Mouse (Mus musculus) forebrain, postnatal 0 days (tissue): ENCODE measurements around the gene Bhlhe23. TPM values are rescaled to one million over a fixed set of nuclear protein-coding genes. Genes with fewer than 3 reads are reported as not detected.

Experiments
- ATAC-seq: fragments of 200-750 bp; cut with Nextera tagmentation; 2 replicates; pipeline ENCODE4 v1.8.0; 2017; ENCODE audit warnings: mild to moderate bottlenecking, moderate library complexity
- DNase-seq: peaks from one replicate; pipeline ENCODE4 v3.0.0-alpha.2; 2015
- H3K27ac ChIP-seq: fragments of 300-500 bp; sonication (generic); 2 replicates; pipeline ENCODE4 v1.5.1; 2014; ENCODE audit warnings: low read depth, mild to moderate bottlenecking, antibody characterized with exemption, low read length, moderate library complexity, mixed read lengths
- H3K27me3 ChIP-seq: fragments of 300-500 bp; sonication (generic); 2 replicates; pipeline ENCODE4 v1.6.1; 2014; ENCODE audit warnings: mild to moderate bottlenecking, low read length, mixed read lengths; ENCODE audit not compliant: insufficient read depth
- H3K36me3 ChIP-seq: fragments of 300-500 bp; sonication (generic); 2 replicates; pipeline ENCODE4 v1.6.1; 2014; ENCODE audit warnings: mild to moderate bottlenecking, moderate library complexity; ENCODE audit not compliant: insufficient read depth
- H3K4me1 ChIP-seq: fragments of 300-500 bp; sonication (generic); 2 replicates; pipeline ENCODE4 v1.6.1; 2014; ENCODE audit warnings: antibody characterized with exemption; ENCODE audit not compliant: insufficient read depth
- H3K4me2 ChIP-seq: fragments of 300-500 bp; sonication (generic); 2 replicates; pipeline ENCODE4 v1.6.1; 2014; ENCODE audit warnings: low read depth, mild to moderate bottlenecking, moderate library complexity
- H3K4me3 ChIP-seq: fragments of 300-500 bp; sonication (generic); 2 replicates; pipeline ENCODE4 v1.5.1; 2014; ENCODE audit warnings: low read depth, low read length, mixed read lengths
- H3K9ac ChIP-seq: fragments of 300-500 bp; sonication (generic); 2 replicates; pipeline ENCODE4 v1.6.1; 2014; ENCODE audit warnings: mild to moderate bottlenecking
- H3K9me3 ChIP-seq: fragments of 300-500 bp; sonication (generic); 2 replicates; pipeline ENCODE4 v1.6.1; 2016; ENCODE audit warnings: low read length
- CTCF ChIP-seq: sonication (generic); IDR thresholded peaks from 2 replicates; pipeline ENCODE4 v1.5.1; 2016; ENCODE audit warnings: antibody characterized with exemption, control low read depth, low read depth
- WGBS: fragments of 180-500 bp; shearing (Covaris S2); extraction: QIAGEN DNeasy Blood & Tissue Kit; methylation state at CpG from one replicate; pipeline ENCODE4 v1.1.7; 2014; 5-methylcytosine and 5-hydroxymethylcytosine counted together
- polyA plus RNA-seq: library from polyadenylated mRNA; unstranded; fragments of >200 nt; fragmentation: Nextera tagmentation; extraction: Ambion mirVana; gene quantifications from 2 replicates; pipeline ENCODE4 v1.2.1, GENCODE M21; 2015
- total RNA-seq: library from RNA; depleted of rRNA; stranded (reverse); fragments of >200 nt; gene quantifications from 2 replicates; pipeline ENCODE4 v1.2.3, GENCODE M21; 2014; rRNA removed

Gene Bhlhe23
- total and polyA plus RNA-seq, 2 experiments from 2014 or later, result 0.33 to 0.71 TPM

- no peak overlapping the region for H3K4me3 ChIP-seq
- H3K4me2 ChIP-seq, result no peak overlapping the region
- ATAC-seq, result no peak
These were observed 49.9 kb downstream of the Bhlhe23 start for GRCm38 (mm10) chr2:180726658-180727442.

GRCm38 (mm10) chr2:180725856-180726629, 50.7 kb downstream of the Bhlhe23 start:
- H3K4me2 ChIP-seq, result no peak overlapping the region
- H3K9ac ChIP-seq, result no peak overlapping the region; the same call in 1 of the 2 replicates
- 38% methylated on average over 8 of the region's 8 CpGs for WGBS
- H3K9me3 ChIP-seq, result no peaks in the 10 kb centered on the region
- no peak overlapping the region for H3K27ac ChIP-seq
- no peak for DNase-seq
- no peak for ATAC-seq
- H3K27me3 ChIP-seq, result no peaks in the 10 kb centered on the region
- peaks cover 28% of the 10 kb centered on the region for H3K36me3 ChIP-seq
- TF ChIP-seq CTCF, result no peak
- H3K4me3 ChIP-seq, result no peak overlapping the region
- H3K4me1 ChIP-seq, result no peaks in the 10 kb centered on the region

More at GRCm38 (mm10) chr2:180726658-180727442, 49.9 kb downstream of the Bhlhe23 start:
- 75% methylated on average over 6 of the region's 6 CpGs for WGBS
- no peaks in the 10 kb centered on the region for H3K9me3 ChIP-seq
- H3K27ac ChIP-seq, result no peak overlapping the region
- no peak overlapping the region for H3K9ac ChIP-seq
- H3K36me3 ChIP-seq, result peaks cover 20% of the 10 kb centered on the region
- H3K27me3 ChIP-seq, result no peaks in the 10 kb centered on the region
- no peak for TF ChIP-seq CTCF
- DNase-seq, result no peak
- H3K4me1 ChIP-seq, result no peaks in the 10 kb centered on the region

GRCm38 (mm10) chr2:180725414-180725778, 51.3 kb downstream of the Bhlhe23 start:
- Histone ChIP-seq H3K9ac (no peak overlapping the region; the same call in 1 of the 2 replicates), H3K27me3 (no peaks in the 10 kb centered on the region), H3K36me3 (peaks cover 34% of the 10 kb centered on the region), H3K4me1 (no peaks in the 10 kb centered on the region), H3K4me2 (no peak overlapping the region), H3K27ac (no peak overlapping the region), H3K9me3 (no peaks in the 10 kb centered on the region), H3K4me3 (no peak overlapping the region)
- TF ChIP-seq CTCF, result no peak
- no peak for DNase-seq
- ATAC-seq, result 0 out of 2 replicates have a peak, but pooled peaks have one; percentile 5
- 8% methylated on average over 6 of the region's 6 CpGs for WGBS

GRCm38 (mm10) chr2:180724585-180725413, 51.9 kb downstream of the Bhlhe23 start, which contains the start of gene Slc17a9:
TSS of gene Slc17a9 (plus strand) at chr2:180725263.
- Histone ChIP-seq H3K36me3 (peaks cover 40% of the 10 kb centered on the region), H3K4me3 (no peak within 1 kb of the TSS), H3K4me1 (no peaks in the 10 kb centered on the region), H3K9ac (no peak within 1 kb of the TSS; the same call in 1 of the 2 replicates), H3K27ac (no peak within 1 kb of the TSS), H3K9me3 (no peaks in the 10 kb centered on the region), H3K27me3 (no peaks in the 10 kb centered on the region), H3K4me2 (no peak within 1 kb of the TSS)
- TF ChIP-seq CTCF, result no peak
- DNase-seq (no peak), ATAC-seq (peak; percentile 21; the same call in 1 of the 2 replicates)
- WGBS, result 7% methylated on average over 18 of the region's 18 CpGs

Other genes starting within 250 kb of the Bhlhe23 start
- gene Mrgbp, start 195.6 kb downstream of the Bhlhe23 start, total RNA-seq, result 55.0 and 63.2 TPM in 2 replicates
- 31.8 and 34.2 TPM in 2 replicates for gene Mrgbp, start 195.6 kb downstream of the Bhlhe23 start, polyA plus RNA-seq
- gene Ogfr, start 187.7 kb downstream of the Bhlhe23 start, total RNA-seq, result 116 and 127 TPM in 2 replicates
- gene Ogfr, start 187.7 kb downstream of the Bhlhe23 start, polyA plus RNA-seq, result 84.7 and 86.0 TPM in 2 replicates
- gene Col9a3, start 179.1 kb downstream of the Bhlhe23 start, total RNA-seq, result 42.4 and 47.9 TPM in 2 replicates
- gene Col9a3, start 179.1 kb downstream of the Bhlhe23 start, polyA plus RNA-seq, result 46.8 and 49.5 TPM in 2 replicates
- 5.3 and 5.9 TPM in 2 replicates for gene Tcfl5, start 134.2 kb downstream of the Bhlhe23 start, total RNA-seq
- gene Tcfl5, start 134.2 kb downstream of the Bhlhe23 start, polyA plus RNA-seq, result 0.88 and 1.2 TPM in 2 replicates
- 41.2 and 50.2 TPM in 2 replicates for gene Dido1, start 66.9 kb downstream of the Bhlhe23 start, total RNA-seq
- gene Dido1, start 66.9 kb downstream of the Bhlhe23 start, polyA plus RNA-seq, result 12.2 and 17.6 TPM in 2 replicates
- gene Gid8, start 66.8 kb downstream of the Bhlhe23 start, total RNA-seq, result 49.8 and 69.9 TPM in 2 replicates
- 43.6 and 50.6 TPM in 2 replicates for gene Gid8, start 66.8 kb downstream of the Bhlhe23 start, polyA plus RNA-seq
- 0.10 and 0.38 TPM in 2 replicates for gene Slc17a9, start 51.6 kb downstream of the Bhlhe23 start, total RNA-seq
- gene Slc17a9, start 51.6 kb downstream of the Bhlhe23 start, polyA plus RNA-seq, result 0.10 and 0.19 TPM in 2 replicates
- gene Ythdf1, start 144.0 kb upstream of the Bhlhe23 start, total RNA-seq, result 26.0 and 31.2 TPM in 2 replicates
- 49.9 and 51.7 TPM in 2 replicates for gene Ythdf1, start 144.0 kb upstream of the Bhlhe23 start, polyA plus RNA-seq
- 0.38 TPM in 1 of 2 replicates, not detected in the other for gene Birc7, start 152.1 kb upstream of the Bhlhe23 start, total RNA-seq
- 0.13 and 0.24 TPM in 2 replicates for gene Birc7, start 152.1 kb upstream of the Bhlhe23 start, polyA plus RNA-seq
- gene Nkain4, start 177.8 kb upstream of the Bhlhe23 start, total RNA-seq, result 35.9 and 43.7 TPM in 2 replicates
- gene Nkain4, start 177.8 kb upstream of the Bhlhe23 start, polyA plus RNA-seq, result 80.9 and 87.5 TPM in 2 replicates
- 111 and 124 TPM in 2 replicates for gene Arfgap1, start 190.3 kb upstream of the Bhlhe23 start, total RNA-seq
- 93.4 and 110 TPM in 2 replicates for gene Arfgap1, start 190.3 kb upstream of the Bhlhe23 start, polyA plus RNA-seq
- 0.23 and 0.29 TPM in 2 replicates for gene Col20a1, start 209.6 kb upstream of the Bhlhe23 start, total RNA-seq
- 0.09 and 0.17 TPM in 2 replicates for gene Col20a1, start 209.6 kb upstream of the Bhlhe23 start, polyA plus RNA-seq